Mouse (Mus musculus) inflammation-experienced regulatory T-cells (primary cell): Measurements from ENCODE around the gene Gm21760. TPM values are rescaled to one million over a fixed set of nuclear protein-coding genes. Genes with fewer than 3 reads are reported as not detected.

ENCODE experiments used
- polyA plus RNA-seq, 2 experiments: library from polyadenylated mRNA; unstranded; fragments of 100-300 nt; shearing (Covaris generic); gene quantifications; one replicate each; pipeline ENCODE4 v1.2.1; 2017

The Gm21760 gene
- not detected for polyA plus RNA-seq

GRCm38 (mm10) chrY:80133479-80133878 lies at the start of gene Gm21760:
Gm21760 (plus strand) TSS chrY:80133779.

